In genomic region chr13:5890035-5890434, GRCm38 (mm10) we compare ENCODE assay signal across 25 mouse cellular contexts. TPM values are rescaled to one million over a fixed set of nuclear protein-coding genes. Genes with fewer than 3 reads are reported as not detected.
DNase-seq lines count a peak whose midpoint lies in the region; ATAC-seq lines count a peak whose summit lies in the region.
"Had no signal": no experiment of that assay in that cellular context is flagged by ENCODE, and none has a peak within 500 bp of the region (broad histone marks: within the 10 kb centered on the region; RNA-seq: fewer than 3 reads in every experiment).

No protein-coding gene starts in this region.

- WGBS in macrophage (ENCODE audit: missing documents): 75% methylated on average over 3 of the region's 3 CpGs
- 82% methylated on average over 3 of the region's 3 CpGs for WGBS in midbrain, embryonic 15.5 days

- no peak overlapping the region for H3K9ac ChIP-seq in midbrain, embryonic 15.5 days
- H3K9ac ChIP-seq: embryonic facial prominence, embryonic 12.5 days; embryonic facial prominence, embryonic 15.5 days; forebrain, postnatal 0 days; heart, embryonic 12.5 days; heart, embryonic 15.5 days; hindbrain, embryonic 13.5 days had no signal

- H3K79me2 ChIP-seq in macrophage (ENCODE audit: inconsistent target): no peaks in the 10 kb centered on the region

- DNase-seq in thymus, postnatal 0 days (ENCODE audit: low spot score): no peak
- no peak for DNase-seq in urinary bladder, postnatal 14 days (ENCODE audit: low spot score)
- DNase-seq: adrenal gland, postnatal 10 days; adrenal gland, postnatal 36 days; cerebellum, adult 11 months; cerebellum, adult 2 months; cerebellum, adult 9-11 months; cerebellum, postnatal 25 days; forebrain, postnatal 0 days; gastrocnemius, postnatal 25 days; heart, adult 18-20 months; heart, postnatal 10 days; heart, postnatal 36 days had no signal

- no peak overlapping the region for H3K4me2 ChIP-seq in midbrain, embryonic 15.5 days
- H3K4me2 ChIP-seq: embryonic facial prominence, embryonic 12.5 days; embryonic facial prominence, embryonic 15.5 days; heart, embryonic 12.5 days; heart, embryonic 15.5 days; hindbrain, embryonic 13.5 days had no signal

- 0 out of 2 replicates have a peak, but pooled peaks cover 4% of the 10 kb centered on the region for H3K27me3 ChIP-seq in midbrain, embryonic 15.5 days (replicated peaks)
- H3K27me3 ChIP-seq: embryonic facial prominence, embryonic 12.5 days; embryonic facial prominence, embryonic 15.5 days; heart, embryonic 12.5 days; heart, embryonic 15.5 days; hindbrain, embryonic 13.5 days had no signal

- no peak overlapping the region for H3K4me3 ChIP-seq in brown adipose tissue, adult 24 weeks (ENCODE audit: insufficient read depth, low read depth, low read length)
- H3K4me3 ChIP-seq in macrophage (ENCODE audit: inconsistent target): no peak overlapping the region
- no peak overlapping the region for H3K4me3 ChIP-seq in midbrain, embryonic 15.5 days
- H3K4me3 ChIP-seq: embryonic facial prominence, embryonic 12.5 days; embryonic facial prominence, embryonic 15.5 days; heart, embryonic 12.5 days; heart, embryonic 15.5 days; hindbrain, embryonic 10.5 days; hindbrain, embryonic 13.5 days had no signal

- H3K27ac ChIP-seq in brown adipose tissue, adult 24 weeks (replicated peaks; ENCODE audit: low read depth, low read length): 0 out of 2 replicates have a peak overlapping the region, but pooled peaks have one; percentile 35
- H3K27ac ChIP-seq in macrophage: peak overlapping the region; percentile 98
- H3K27ac ChIP-seq in midbrain, embryonic 15.5 days: no peak overlapping the region
- H3K27ac ChIP-seq: embryonic facial prominence, embryonic 12.5 days; embryonic facial prominence, embryonic 15.5 days; heart, embryonic 15.5 days; hindbrain, embryonic 10.5 days; hindbrain, embryonic 13.5 days had no signal

- H3K36me3 ChIP-seq in macrophage (ENCODE audit: inconsistent target): no peaks in the 10 kb centered on the region
- no peaks in the 10 kb centered on the region for H3K36me3 ChIP-seq in midbrain, embryonic 15.5 days (replicated peaks)
- H3K36me3 ChIP-seq: embryonic facial prominence, embryonic 12.5 days; embryonic facial prominence, embryonic 15.5 days; heart, embryonic 12.5 days; heart, embryonic 15.5 days; hindbrain, embryonic 10.5 days; hindbrain, embryonic 13.5 days had no signal

- H3K4me1 ChIP-seq in brown adipose tissue, adult 24 weeks (ENCODE audit: control insufficient read depth, insufficient read depth, insufficient read length, low read length): peaks cover 5% of the 10 kb centered on the region; the same call in 1 of the 2 replicates
- H3K4me1 ChIP-seq in midbrain, embryonic 15.5 days: no peaks in the 10 kb centered on the region
- H3K4me1 ChIP-seq: embryonic facial prominence, embryonic 12.5 days; embryonic facial prominence, embryonic 15.5 days; heart, embryonic 15.5 days; hindbrain, embryonic 10.5 days; hindbrain, embryonic 13.5 days had no signal

- H3K9me3 ChIP-seq in midbrain, embryonic 15.5 days: no peaks in the 10 kb centered on the region
- H3K9me3 ChIP-seq: embryonic facial prominence, embryonic 12.5 days; embryonic facial prominence, embryonic 15.5 days; heart, embryonic 12.5 days; heart, embryonic 15.5 days; hindbrain, embryonic 10.5 days; hindbrain, embryonic 13.5 days had no signal

- ATAC-seq in CD4-positive, CD25-positive, alpha-beta regulatory T cell, adult 4 months: peak; percentile 86
- ATAC-seq in midbrain, embryonic 15.5 days (replicated peaks): no peak
- ATAC-seq: forebrain, embryonic 14.5 days; forebrain, postnatal 0 days; hindbrain, embryonic 16.5 days had no signal

RNA-seq across cellular contexts. Expression of gene Klf6, which starts 28.8 kb away (rescaled TPM):
- 100 to 1,000 TPM; 158 to 263 TPM for polyA plus RNA-seq in CD4-positive, CD25-positive, alpha-beta regulatory T cell, adult 4 months (2017; shearing (Covaris generic))
- polyA plus RNA-seq in brown adipose tissue, adult 24 weeks (2012; ENCODE audit: insufficient read depth, insufficient read length, missing spikeins): 28.4 and 31.5 TPM in 2 replicates
- total RNA-seq in macrophage (2018; cell fraction: chromatin; rRNA removed): 1,000 to 10,000 TPM in 5 of 26 experiments, 100 to 1,000 TPM in 21; 214 to 1,575 (median 623) TPM
- total RNA-seq in macrophage (2018; cell fraction: cytosol; rRNA removed): 1,000 to 10,000 TPM in 3 of 26 experiments, 100 to 1,000 TPM in 23; 179 to 1,130 (median 488) TPM
- total RNA-seq in macrophage (2018; cell fraction: nucleus; rRNA removed): 1,000 to 10,000 TPM in 11 of 26 experiments, 100 to 1,000 TPM in 15; 236 to 1,693 (median 931) TPM
- polyA plus RNA-seq in macrophage (2018): 120 to 182 TPM (median 126 TPM) in 3 replicates
- polyA plus RNA-seq in midbrain, embryonic 15.5 days (2015; fragmentation: Nextera tagmentation; extraction: Ambion mirVana): 104 TPM in 2 replicates
- polyA plus RNA-seq in thymus, postnatal 0 days (2015; fragmentation: Nextera tagmentation; extraction: Ambion mirVana): 61.2 and 74.9 TPM in 2 replicates
